Mouse (Mus musculus) MEL (cell line): ENCODE results near the gene Aqp6. TPM values are rescaled to one million over a fixed set of nuclear protein-coding genes. Genes with fewer than 3 reads are reported as not detected.

Experiments used
- DNase-seq: peaks from one replicate; pipeline ENCODE4 v3.0.0; 2011; ENCODE audit warnings: low read depth, low spot score
- H3K27ac ChIP-seq: 2 replicates; pipeline ENCODE4 v1.5.1; 2012; ENCODE audit warnings: low read depth, mild to moderate bottlenecking, control low read depth, low read length, moderate library complexity; ENCODE audit not compliant: control insufficient read depth
- H3K27me3 ChIP-seq, 2 experiments: fragments of 150-350 bp in 1 of 2; sonication (generic) in 1 of 2; 2 replicates each; pipeline ENCODE4 v1.6.1; 2012; ENCODE audit warnings: low read length in 2 of 2, mild to moderate bottlenecking in 2 of 2, improper control_type of control experiment in 1 of 2, moderate library complexity in 1 of 2; ENCODE audit not compliant: insufficient read depth in 2 of 2, control insufficient read depth in 1 of 2
- H3K36me3 ChIP-seq, 2 experiments: 2 replicates each; pipeline ENCODE4 v1.6.1; 2012 to 2014; ENCODE audit warnings: low read length in 2 of 2, improper control_type of control experiment in 1 of 2, inconsistent platforms in 1 of 2, mild to moderate bottlenecking in 1 of 2; ENCODE audit not compliant: insufficient read depth in 2 of 2, control insufficient read depth in 1 of 2
- H3K4me1 ChIP-seq, 2 experiments: fragments of 150-350 bp in 1 of 2; sonication (generic) in 1 of 2; 2 replicates each; pipeline ENCODE4 v1.6.1; 2012; ENCODE audit warnings: low read length in 2 of 2, improper control_type of control experiment in 1 of 2, mild to moderate bottlenecking in 1 of 2; ENCODE audit not compliant: insufficient read depth in 2 of 2, control insufficient read depth in 1 of 2
- H3K4me3 ChIP-seq, 2 experiments: fragments of 150-350 bp in 1 of 2; sonication (generic) in 1 of 2; 2 replicates each; pipeline ENCODE4 v1.5.1; 2012; ENCODE audit warnings: low read depth in 2 of 2, low read length in 2 of 2, mild to moderate bottlenecking in 2 of 2, moderate library complexity in 2 of 2, control low read depth in 1 of 2, improper control_type of control experiment in 1 of 2; ENCODE audit not compliant: control insufficient read depth in 1 of 2, insufficient read depth in 1 of 2
- H3K79me2 ChIP-seq: 2 replicates; pipeline ENCODE4 v1.6.1; 2012; ENCODE audit warnings: mild to moderate bottlenecking, low read length, moderate library complexity; ENCODE audit not compliant: control insufficient read depth, poor library complexity, insufficient read depth
- H3K9ac ChIP-seq: 2 replicates; pipeline ENCODE4 v1.6.1; 2012; ENCODE audit warnings: low read depth, mild to moderate bottlenecking, control low read depth, low read length, moderate library complexity; ENCODE audit not compliant: control insufficient read depth, poor library complexity, severe bottlenecking
- H3K9me3 ChIP-seq: fragments of 150-350 bp; sonication (generic); replicated peaks from 2 replicates; pipeline ENCODE4 v1.6.1; 2012; ENCODE audit warnings: mild to moderate bottlenecking, low read length, improper control_type of control experiment, moderate library complexity; ENCODE audit not compliant: insufficient read depth
- BHLHE40 ChIP-seq: IDR thresholded peaks from 2 replicates; pipeline ENCODE4 v1.6.1; 2012; ENCODE audit warnings: low read depth, mild to moderate bottlenecking, inconsistent platforms, low read length, improper control_type of control experiment, borderline replicate concordance
- CHD1 ChIP-seq: IDR thresholded peaks from 2 replicates; pipeline ENCODE4 v1.6.1; 2012; ENCODE audit warnings: low read depth, mild to moderate bottlenecking, inconsistent platforms, low read length, improper control_type of control experiment
- CTCF ChIP-seq, 3 experiments: IDR thresholded peaks in 2 of 3; conservative IDR thresholded peaks in 1 of 3; 2 replicates each; pipeline ENCODE4 v1.5.1; 2011 to 2012; ENCODE audit warnings: low read length in 3 of 3, low read depth in 2 of 3, mild to moderate bottlenecking in 2 of 3, improper control_type of control experiment in 1 of 3, inconsistent platforms in 1 of 3, mixed read lengths in 1 of 3, moderate library complexity in 1 of 3; ENCODE audit not compliant: control insufficient read depth in 1 of 3, insufficient read depth in 1 of 3, poor library complexity in 1 of 3, severe bottlenecking in 1 of 3
- E2F4 ChIP-seq: IDR thresholded peaks from 2 replicates; pipeline ENCODE4 v1.6.1; 2011; ENCODE audit warnings: low read depth, low read length, improper control_type of control experiment, borderline replicate concordance
- GATA1 ChIP-seq: IDR thresholded peaks from 2 replicates; pipeline ENCODE4 v1.6.1; 2011; ENCODE audit warnings: low read depth, low read length, improper control_type of control experiment
- JUND ChIP-seq: IDR thresholded peaks from 2 replicates; pipeline ENCODE4 v1.6.1; 2011; ENCODE audit warnings: low read depth, mild to moderate bottlenecking, improper control_type of control experiment, low read length
- KAT2A ChIP-seq: conservative IDR thresholded peaks from 2 replicates; pipeline ENCODE4 v1.6.1; 2012; ENCODE audit warnings: low read depth, low read length, improper control_type of control experiment, inconsistent platforms
- MAFK ChIP-seq: IDR thresholded peaks from 2 replicates; pipeline ENCODE4 v1.6.1; 2011; ENCODE audit warnings: low read depth, mild to moderate bottlenecking, low read length, improper control_type of control experiment, borderline replicate concordance
- MAZ ChIP-seq: IDR thresholded peaks from 2 replicates; pipeline ENCODE4 v1.6.1; 2012; ENCODE audit warnings: low read depth, mild to moderate bottlenecking, inconsistent platforms, low read length, improper control_type of control experiment
- MXI1 ChIP-seq: IDR thresholded peaks from 2 replicates; pipeline ENCODE4 v1.6.1; 2011; ENCODE audit warnings: mild to moderate bottlenecking, low read depth, low read length, improper control_type of control experiment
- MYB ChIP-seq: IDR thresholded peaks from 2 replicates; pipeline ENCODE4 v1.6.1; 2011; ENCODE audit warnings: mild to moderate bottlenecking, low read depth, low read length, improper control_type of control experiment
- NELFE ChIP-seq: IDR thresholded peaks from 2 replicates; pipeline ENCODE4 v1.6.1; 2011; ENCODE audit warnings: low read depth, low read length, improper control_type of control experiment
- NRF1 ChIP-seq: IDR thresholded peaks from 2 replicates; pipeline ENCODE4 v1.6.1; 2014; ENCODE audit warnings: low read depth, mild to moderate bottlenecking, inconsistent platforms, low read length, improper control_type of control experiment, moderate library complexity; ENCODE audit not compliant: poor library complexity, insufficient read depth, severe bottlenecking
- POLR2A ChIP-seq, 2 experiments: IDR thresholded peaks; 2 replicates each; pipeline ENCODE4 v1.6.1; 2011 to 2012; ENCODE audit warnings: low read length in 2 of 2, mild to moderate bottlenecking in 2 of 2, control low read depth in 1 of 2, improper control_type of control experiment in 1 of 2, low read depth in 1 of 2, moderate library complexity in 1 of 2; ENCODE audit not compliant: control insufficient read depth in 1 of 2, insufficient read depth in 1 of 2, poor library complexity in 1 of 2
- POLR2AphosphoS2 ChIP-seq: IDR thresholded peaks from 2 replicates; pipeline ENCODE4 v1.6.1; 2011; ENCODE audit warnings: low read length, improper control_type of control experiment
- POLR2AphosphoS5 ChIP-seq: IDR thresholded peaks from 2 replicates; pipeline ENCODE4 v1.6.1; 2012; ENCODE audit warnings: low read depth, borderline replicate concordance, mild to moderate bottlenecking, inconsistent platforms, low read length, moderate library complexity, mixed read lengths
- RAD21 ChIP-seq: IDR thresholded peaks from 2 replicates; pipeline ENCODE4 v1.6.1; 2011; ENCODE audit warnings: mild to moderate bottlenecking, low read depth, low read length, improper control_type of control experiment
- SMC3 ChIP-seq: IDR thresholded peaks from 2 replicates; pipeline ENCODE4 v1.6.1; 2011; ENCODE audit warnings: low read depth, low read length, improper control_type of control experiment
- TAL1 ChIP-seq: IDR thresholded peaks from 2 replicates; pipeline ENCODE4 v1.6.1; 2012; ENCODE audit warnings: mild to moderate bottlenecking, inconsistent platforms, low read length, moderate library complexity, mixed read lengths
- TBP ChIP-seq: IDR thresholded peaks from 2 replicates; pipeline ENCODE4 v1.8.0; 2011; ENCODE audit warnings: low read depth, low read length, improper control_type of control experiment
- TCF12 ChIP-seq: IDR thresholded peaks from 2 replicates; pipeline ENCODE4 v1.6.1; 2014; ENCODE audit warnings: low read depth, mild to moderate bottlenecking, inconsistent platforms, low read length, improper control_type of control experiment, moderate library complexity
- UBTF ChIP-seq: IDR thresholded peaks from 2 replicates; pipeline ENCODE4 v1.6.1; 2012; ENCODE audit warnings: low read depth, mild to moderate bottlenecking, inconsistent platforms, low read length, improper control_type of control experiment, moderate library complexity, borderline replicate concordance; ENCODE audit not compliant: insufficient read depth
- USF1 ChIP-seq: IDR thresholded peaks from 2 replicates; pipeline ENCODE4 v1.6.1; 2014; ENCODE audit warnings: low read depth, mild to moderate bottlenecking, inconsistent platforms, low read length, improper control_type of control experiment, moderate library complexity
- ZC3H11A ChIP-seq: IDR thresholded peaks from 2 replicates; pipeline ENCODE4 v1.6.1; 2012; ENCODE audit warnings: low read depth, mild to moderate bottlenecking, inconsistent platforms, low read length, improper control_type of control experiment
- ZKSCAN1 ChIP-seq: IDR thresholded peaks from 2 replicates; pipeline ENCODE4 v1.6.1; 2012; ENCODE audit warnings: low read depth, mild to moderate bottlenecking, inconsistent platforms, low read length, improper control_type of control experiment, moderate library complexity
- ZNF384 ChIP-seq: IDR thresholded peaks from 2 replicates; pipeline ENCODE4 v1.6.1; 2012; ENCODE audit warnings: low read depth, mild to moderate bottlenecking, inconsistent platforms, low read length, improper control_type of control experiment
- polyA plus RNA-seq, 2 experiments: library from polyadenylated mRNA; stranded (reverse) in 1 of 2; unstranded in 1 of 2; fragments of >175 nt in 1 of 2; fragments of >200 nt in 1 of 2; gene quantifications; 2 replicates each; pipeline versions ENCODE4 v1.2.1 to v1.2.4; 2012; ENCODE audit warnings: low replicate concordance in 2 of 2, low read depth in 1 of 2; ENCODE audit not compliant: insufficient read length in 2 of 2, insufficient read depth in 1 of 2, missing spikeins in 1 of 2
- total RNA-seq: library from RNA; depleted of rRNA; stranded (reverse); fragments of 300-350 nt; gene quantifications from 2 replicates; pipeline ENCODE4 v1.2.3, GENCODE M21; 2012

The Aqp6 gene
- total and polyA plus RNA-seq, 3 experiments = not detected

DNA sequence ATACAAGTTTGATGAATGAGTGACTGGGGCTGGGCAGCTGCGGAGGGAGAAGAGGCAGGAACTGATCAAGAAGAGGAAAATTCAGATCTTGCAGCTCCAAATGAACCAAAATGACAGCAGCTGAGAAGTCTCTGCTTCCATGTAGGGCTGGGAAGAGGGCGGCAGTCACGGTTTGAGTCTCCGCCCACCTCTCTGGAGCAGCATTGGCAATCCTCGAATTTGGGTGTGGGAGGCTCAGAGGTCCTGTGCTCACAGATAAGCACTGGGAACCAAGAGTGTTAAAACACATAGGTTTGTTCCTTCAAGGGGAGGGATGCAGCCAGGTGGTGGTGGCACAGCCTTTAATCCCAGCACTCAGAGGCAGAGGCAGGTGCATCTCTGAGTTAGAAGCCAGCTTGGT lies 5.3 kb downstream of the Aqp6 start (continued):
- TF ChIP-seq JUND (no peak), KAT2A (no peak), MAFK (no peak), ZC3H11A (no peak), RAD21 (no peak), SMC3 (peak; percentile 17; the same call in 1 of the 2 replicates), NRF1 (no peak), MYB (no peak), BHLHE40 (no peak), TAL1 (peak; percentile 58), UBTF (no peak), E2F4 (no peak), USF1 (no peak), POLR2AphosphoS2 (no peak), TBP (no peak), ZNF384 (no peak)

DNA sequence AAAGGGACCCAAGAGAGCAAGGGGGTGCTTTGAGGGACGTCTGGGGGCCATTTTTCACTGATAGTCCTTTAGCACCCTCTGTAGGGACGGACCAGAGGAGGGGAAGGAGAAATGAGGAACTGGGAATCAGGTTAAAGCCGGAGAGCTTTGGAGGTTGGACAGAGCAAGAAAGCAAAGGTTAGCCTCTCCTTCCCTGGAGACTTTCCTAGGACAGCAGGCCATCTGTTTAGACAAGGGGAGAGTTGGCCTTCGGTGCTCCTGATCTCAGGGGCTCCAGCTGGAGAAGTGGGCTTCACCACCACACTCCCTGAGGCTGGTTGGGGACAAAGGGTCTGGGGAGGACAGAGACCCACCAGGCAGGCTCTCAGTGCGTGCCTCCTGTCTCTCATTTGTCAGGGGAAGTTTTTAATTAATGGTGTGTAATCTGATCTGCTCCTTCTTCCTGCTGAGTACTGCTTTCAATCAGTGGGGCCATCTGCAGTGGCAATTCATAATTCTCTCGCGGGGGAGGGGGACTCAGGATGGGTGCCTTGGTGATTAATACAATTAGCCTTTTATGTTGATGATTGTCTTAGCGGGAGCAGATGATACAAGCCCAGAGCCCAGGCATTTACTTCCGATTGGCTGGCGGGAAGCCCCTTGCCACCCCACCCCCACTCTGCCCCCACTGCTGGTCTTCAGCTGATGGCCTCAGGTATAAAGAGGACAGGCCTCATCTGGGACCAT lies 6.4 kb downstream of the Aqp6 start:
- peaks cover 0 to 11% of the 10 kb centered on the region in 2 experiments; a peak in 2 of 4 replicates for H3K36me3 ChIP-seq
- H3K79me2 ChIP-seq = no peaks in the 10 kb centered on the region
- H3K4me1 ChIP-seq = peaks cover 0 to 22% of the 10 kb centered on the region in 2 experiments; a peak in 3 of 4 replicates
- TF ChIP-seq JUND = no peak
- no peak for TF ChIP-seq RAD21
- TF ChIP-seq SMC3 = no peak
- TF ChIP-seq TBP = no peak
- TF ChIP-seq MAFK = no peak
- no peak for TF ChIP-seq POLR2A (IDR thresholded peaks at IDR 0.05; ENCODE audit: control insufficient read depth in 1 of 2, insufficient read depth in 1 of 2, low read depth in 1 of 2, low read length in 2 of 2, poor library complexity in 1 of 2)
- TF ChIP-seq GATA1 = no peak
- no peak for TF ChIP-seq UBTF
- TF ChIP-seq CTCF (IDR thresholded peaks at IDR 0.05 in 2 of 3, conservative IDR thresholded peaks at IDR 0.05 in 1 of 3; ENCODE audit: control insufficient read depth in 1 of 3, insufficient read depth in 1 of 3, low read depth in 2 of 3, low read length in 3 of 3, poor library complexity in 1 of 3, severe bottlenecking in 1 of 3) = no peak
- TF ChIP-seq E2F4 = no peak
- no peak for TF ChIP-seq MAZ
- TF ChIP-seq NRF1 = no peak
- TF ChIP-seq POLR2AphosphoS5 = no peak
- TF ChIP-seq NELFE = no peak
- no peak for TF ChIP-seq ZKSCAN1
- TF ChIP-seq TCF12 = no peak
- no peak for TF ChIP-seq CHD1
- no peak for TF ChIP-seq KAT2A
- TF ChIP-seq MXI1 = no peak
- peaks cover 3 to 15% of the 10 kb centered on the region in 2 experiments; a peak in 3 of 4 replicates for H3K27me3 ChIP-seq
- no peak overlapping the region for H3K4me3 ChIP-seq
- no peak for DNase-seq
- no peak overlapping the region for H3K27ac ChIP-seq
- no peak overlapping the region for H3K9ac ChIP-seq
- no peaks in the 10 kb centered on the region for H3K9me3 ChIP-seq
